Mouse (Mus musculus): Measurements from ENCODE around the gene Cyth4.

Gene Cyth4

GRCm38 (mm10) chr15:78616973-78617372, 20.1 kb downstream of the Cyth4 start:
- no peak for DNase-seq (ENCODE audit: low spot score in 2 of 2)

GRCm38 (mm10) chr15:78623426-78623825, 26.6 kb downstream of the Cyth4 start:
- peak; percentile 86 to 87 for DNase-seq (ENCODE audit: low spot score in 2 of 2)

- DNase-seq (ENCODE audit: low spot score in 2 of 2) = peak; percentile 34 to 53
These were observed 27.6 kb downstream of the Cyth4 start for GRCm38 (mm10) chr15:78624431-78624950.

GRCm38 (mm10) chr15:78624961-78625360, 28.1 kb downstream of the Cyth4 start:
- no peak for DNase-seq (ENCODE audit: low spot score in 2 of 2)

GRCm38 (mm10) chr15:78626285-78626684, 29.4 kb downstream of the Cyth4 start:
- DNase-seq (ENCODE audit: low spot score in 2 of 2) = no peak

- DNase-seq (ENCODE audit: low spot score in 2 of 2) = no peak
These were observed 35.5 kb downstream of the Cyth4 start for GRCm38 (mm10) chr15:78632387-78632786.

- no peak for DNase-seq (ENCODE audit: low spot score in 2 of 2)
These were observed 36.6 kb downstream of the Cyth4 start for GRCm38 (mm10) chr15:78633413-78633812.

GRCm38 (mm10) chr15:78634095-78634737, 37.4 kb downstream of the Cyth4 start:
- peak; percentile 71 to 72 for DNase-seq (ENCODE audit: low spot score in 2 of 2)

GRCm38 (mm10) chr15:78635231-78635630, 38.4 kb downstream of the Cyth4 start:
- DNase-seq (ENCODE audit: low spot score in 2 of 2) = peak in 1 of 2 experiments; percentile 38

GRCm38 (mm10) chr15:78643633-78644032, 46.8 kb downstream of the Cyth4 start:
- DNase-seq (ENCODE audit: low spot score in 2 of 2) = no peak

- DNase-seq (ENCODE audit: low spot score in 2 of 2) = peak; percentile 53 to 59
These were observed 47.8 kb downstream of the Cyth4 start for GRCm38 (mm10) chr15:78644606-78645005.

- no peak for DNase-seq (ENCODE audit: low spot score in 2 of 2)
These were observed 50.9 kb downstream of the Cyth4 start for GRCm38 (mm10) chr15:78647746-78648145.

GRCm38 (mm10) chr15:78651169-78651568, 54.3 kb downstream of the Cyth4 start:
- no peak for DNase-seq (ENCODE audit: low spot score in 2 of 2)

GRCm38 (mm10) chr15:78664268-78664667, 67.4 kb downstream of the Cyth4 start:
- DNase-seq (ENCODE audit: low spot score in 2 of 2) = no peak

- no peak for DNase-seq (ENCODE audit: low spot score in 2 of 2)
These were observed 72.5 kb downstream of the Cyth4 start for GRCm38 (mm10) chr15:78669221-78669871.

- DNase-seq (ENCODE audit: low spot score in 2 of 2) = peak in 1 of 2 experiments; percentile 43
These were observed 73.5 kb downstream of the Cyth4 start for GRCm38 (mm10) chr15:78670341-78670740.

Data from right cerebral cortex, adult 2 months (tissue).